Mouse (Mus musculus) heart, postnatal 0 days (tissue): Measurements from ENCODE around the gene Micu2.

Source experiments
- CTCF ChIP-seq: IDR thresholded peaks from 2 replicates; pipeline ENCODE4 v1.5.1; 2016; ENCODE audit warnings: antibody characterized with exemption, control low read depth, low read depth
- EP300 ChIP-seq: IDR thresholded peaks from 2 replicates; pipeline ENCODE4 v1.6.1; 2016; ENCODE audit warnings: antibody characterized with exemption, low read depth

DNA sequence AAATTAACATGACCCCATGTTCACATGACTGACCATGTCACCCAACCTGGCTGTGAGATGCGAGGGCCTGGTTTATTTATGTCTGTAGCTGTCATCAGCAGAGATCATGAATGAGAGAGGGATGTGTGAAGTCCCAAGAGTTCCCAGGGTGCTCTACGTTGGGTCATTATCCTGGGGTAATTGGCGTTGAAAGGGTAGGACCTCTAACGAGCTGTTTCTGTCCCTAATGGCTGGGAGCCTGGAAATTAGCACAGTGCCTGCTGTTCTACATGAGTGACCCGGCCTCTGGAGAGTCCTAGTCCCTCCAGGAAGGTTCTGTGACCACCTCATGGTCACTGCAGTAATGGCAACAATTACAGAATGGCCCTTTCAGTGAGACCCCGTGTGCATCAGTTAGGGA is 37.1 kb upstream of the Micu2 start:
- TF ChIP-seq CTCF (no peak), EP300 (no peak)
